Mouse (Mus musculus) embryonic fibroblast, embryonic 13.5 days (primary cell): ENCODE data around the gene Syt17. TPM values are rescaled to one million over a fixed set of nuclear protein-coding genes. Genes with fewer than 3 reads are reported as not detected.
"Not testable (repeated sequence)": the region's sequence is repeated elsewhere in the genome, so short reads cannot be mapped to it uniquely, and the experiment has no call there.

Experiments used
- H3K27ac ChIP-seq: 2 replicates; pipeline ENCODE4 v1.5.1; 2012; ENCODE audit warnings: low read length, control low read depth, inconsistent platforms; ENCODE audit not compliant: insufficient read depth
- H3K4me1 ChIP-seq: 2 replicates; pipeline ENCODE4 v1.6.1; 2011; ENCODE audit warnings: low read length; ENCODE audit not compliant: control insufficient read depth, insufficient read depth
- H3K4me3 ChIP-seq: 2 replicates; pipeline ENCODE4 v1.5.1; 2011; ENCODE audit warnings: mild to moderate bottlenecking, control low read depth, low read length; ENCODE audit not compliant: insufficient read depth
- CTCF ChIP-seq: IDR thresholded peaks from 2 replicates; pipeline ENCODE4 v1.5.1; 2011; ENCODE audit warnings: mild to moderate bottlenecking, control low read depth, low read length, moderate library complexity, borderline replicate concordance; ENCODE audit not compliant: insufficient read depth
- POLR2A ChIP-seq: IDR thresholded peaks from 2 replicates; pipeline ENCODE4 v1.6.1; 2011; ENCODE audit warnings: low read depth, mild to moderate bottlenecking, control low read depth, low read length, moderate library complexity
- polyA plus RNA-seq: library from polyadenylated mRNA; stranded (reverse); fragments of >200 nt; gene quantifications from 2 replicates; pipeline ENCODE4 v1.2.4, GENCODE M21; 2011; ENCODE audit warnings: low read depth; ENCODE audit not compliant: missing spikeins, insufficient read length

The Syt17 gene
- polyA plus RNA-seq, 1 experiment, result 1.4 TPM

- Histone ChIP-seq H3K4me1 (peaks cover 8% of the 10 kb centered on the region), H3K4me3 (no peak overlapping the region), H3K27ac (no peak overlapping the region)
- no peak for TF ChIP-seq CTCF
- TF ChIP-seq POLR2A, result no peak
Measured at GRCm38 (mm10) chr7:118362931-118363330, 85.1 kb downstream of the Syt17 start.

GRCm38 (mm10) chr7:118362258-118362657 is 85.8 kb downstream of the Syt17 start:
- no peak overlapping the region for H3K4me3 ChIP-seq
- TF ChIP-seq CTCF (no peak), POLR2A (no peak)
- peaks cover 8% of the 10 kb centered on the region for H3K4me1 ChIP-seq
- no peak overlapping the region for H3K27ac ChIP-seq

GRCm38 (mm10) chr7:118358977-118359376 is 89.0 kb downstream of the Syt17 start:
- Histone ChIP-seq H3K4me1 (peaks cover 8% of the 10 kb centered on the region), H3K27ac (no peak overlapping the region), H3K4me3 (no peak overlapping the region)
- TF ChIP-seq POLR2A, result no peak
- TF ChIP-seq CTCF, result no peak

- H3K4me3 ChIP-seq, H3K4me1 ChIP-seq, H3K27ac ChIP-seq: not testable (repeated sequence)
Measured at GRCm38 (mm10) chr7:118356410-118357005, 91.5 kb downstream of the Syt17 start.

- no peak overlapping the region for H3K4me3 ChIP-seq
- no peak for TF ChIP-seq CTCF
- TF ChIP-seq POLR2A, result no peak
- H3K4me1 ChIP-seq, result no peaks in the 10 kb centered on the region
- no peak overlapping the region for H3K27ac ChIP-seq
Measured at GRCm38 (mm10) chr7:118350840-118351239, 97.2 kb downstream of the Syt17 start.

- H3K4me3 ChIP-seq, result no peak overlapping the region
- H3K27ac ChIP-seq, result no peak overlapping the region
- TF ChIP-seq POLR2A (no peak), CTCF (no peak)
- H3K4me1 ChIP-seq, result no peaks in the 10 kb centered on the region
Measured at GRCm38 (mm10) chr7:118346943-118347342, 101.1 kb downstream of the Syt17 start.

- Histone ChIP-seq H3K4me3 (no peak overlapping the region), H3K4me1 (no peaks in the 10 kb centered on the region), H3K27ac (no peak overlapping the region)
- TF ChIP-seq POLR2A (no peak), CTCF (no peak)
Measured at GRCm38 (mm10) chr7:118346432-118346831, 101.6 kb downstream of the Syt17 start.

GRCm38 (mm10) chr7:118345396-118345795 is 102.6 kb downstream of the Syt17 start:
- TF ChIP-seq CTCF (no peak), POLR2A (no peak)
- no peak overlapping the region for H3K4me3 ChIP-seq

GRCm38 (mm10) chr7:118344701-118345100 is 103.3 kb downstream of the Syt17 start:
- H3K27ac ChIP-seq, result no peak overlapping the region
- no peak overlapping the region for H3K4me3 ChIP-seq
- H3K4me1 ChIP-seq, result no peaks in the 10 kb centered on the region
- TF ChIP-seq CTCF (no peak), POLR2A (no peak)

More at GRCm38 (mm10) chr7:118345396-118345795, 102.6 kb downstream of the Syt17 start:
- H3K27ac ChIP-seq, result no peak overlapping the region
- H3K4me1 ChIP-seq, result no peaks in the 10 kb centered on the region

Other genes with a start within 250 kb of the Syt17 start
- gene Smg1, start 204.6 kb downstream of the Syt17 start, polyA plus RNA-seq, result 53.1 and 56.8 TPM in 2 replicates
- 76.2 and 98.4 TPM in 2 replicates for gene Itpripl2, start 43.8 kb upstream of the Syt17 start, polyA plus RNA-seq
- gene Coq7, start 85.1 kb upstream of the Syt17 start, polyA plus RNA-seq, result 13.8 and 14.5 TPM in 2 replicates
- gene Tmc7, start 136.5 kb upstream of the Syt17 start, polyA plus RNA-seq, result 1.4 and 1.9 TPM in 2 replicates
- gene Tmc5, start 149.1 kb upstream of the Syt17 start, polyA plus RNA-seq, result not detected in 2 replicates